Mouse (Mus musculus): ENCODE measurements around the gene 4931428F04Rik. TPM values are rescaled to one million over a fixed set of nuclear protein-coding genes. Genes with fewer than 3 reads are reported as not detected.
"Not testable (repeated sequence)": the region's sequence is repeated elsewhere in the genome, so short reads cannot be mapped to it uniquely, and the experiment has no call there.

Gene 4931428F04Rik
- polyA plus RNA-seq, 1 experiment from 2014 or later, result 14.5 TPM

- no peak overlapping the region for H3K4me3 ChIP-seq (replicated peaks)
- no peak for ATAC-seq (ENCODE audit: insufficient number of reproducible peaks, low FRiP score, low TSS enrichment, low read depth)
- no peak overlapping the region for H3K27ac ChIP-seq (replicated peaks)
- H3K9me3 ChIP-seq (replicated peaks), result no peaks in the 10 kb centered on the region
- 63% methylated on average over 11 of the region's 11 CpGs for WGBS
- peaks cover 6% of the 10 kb centered on the region for H3K27me3 ChIP-seq
- H3K36me3 ChIP-seq, result peaks cover 9% of the 10 kb centered on the region
- H3K4me1 ChIP-seq, result peaks cover 25% of the 10 kb centered on the region
- no peak overlapping the region for H3K9ac ChIP-seq
- H3K4me2 ChIP-seq (replicated peaks), result no peak overlapping the region
These were observed 5.6 kb upstream of the 4931428F04Rik start for GRCm38 (mm10) chr8:105295256-105295655.

DNA sequence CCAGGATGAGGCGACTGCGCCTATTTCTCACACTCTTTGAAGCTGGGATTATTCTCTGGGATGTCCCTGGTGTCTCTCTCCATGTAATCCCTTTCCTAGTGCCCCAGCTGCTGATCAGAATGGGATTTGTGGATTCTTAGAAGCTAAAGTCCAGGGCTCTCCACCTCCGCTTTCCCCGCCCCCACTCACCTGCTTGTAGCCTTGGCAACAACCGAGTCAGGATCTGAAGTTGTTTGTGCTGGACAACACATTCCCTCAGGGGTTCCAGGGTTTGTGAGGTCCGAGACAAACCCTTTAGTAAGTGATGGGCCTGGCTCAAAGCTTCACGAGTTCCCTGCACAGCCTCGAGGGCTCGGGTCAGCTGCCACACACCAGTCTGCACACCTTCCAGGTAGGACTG lies 5.1 kb upstream of the 4931428F04Rik start:
- Histone ChIP-seq H3K27ac (replicated peaks) (no peak overlapping the region), H3K4me2 (replicated peaks) (no peak overlapping the region), H3K4me3 (replicated peaks) (no peak overlapping the region), H3K4me1 (peaks cover 29% of the 10 kb centered on the region), H3K9ac (no peak overlapping the region), H3K27me3 (peaks cover 11% of the 10 kb centered on the region), H3K36me3 (peaks cover 4% of the 10 kb centered on the region), H3K9me3 (replicated peaks) (no peaks in the 10 kb centered on the region)
- no peak for ATAC-seq (ENCODE audit: insufficient number of reproducible peaks, low FRiP score, low TSS enrichment, low read depth)
- 57% methylated on average over 9 of the region's 9 CpGs for WGBS

GRCm38 (mm10) chr8:105293405-105293804 lies 3.7 kb upstream of the 4931428F04Rik start:
- WGBS, result 64% methylated on average over 19 of the region's 19 CpGs
- H3K27me3 ChIP-seq, result peaks cover 12% of the 10 kb centered on the region
- H3K4me1 ChIP-seq, result peaks cover 33% of the 10 kb centered on the region
- H3K4me3 ChIP-seq (replicated peaks), result no peak overlapping the region
- H3K36me3 ChIP-seq, result no peaks in the 10 kb centered on the region
- no peaks in the 10 kb centered on the region for H3K9me3 ChIP-seq (replicated peaks)
- ATAC-seq (ENCODE audit: insufficient number of reproducible peaks, low FRiP score, low TSS enrichment, low read depth), result no peak
- H3K4me2 ChIP-seq (replicated peaks), result no peak overlapping the region
- H3K27ac ChIP-seq (replicated peaks), result no peak overlapping the region
- no peak overlapping the region for H3K9ac ChIP-seq

DNA sequence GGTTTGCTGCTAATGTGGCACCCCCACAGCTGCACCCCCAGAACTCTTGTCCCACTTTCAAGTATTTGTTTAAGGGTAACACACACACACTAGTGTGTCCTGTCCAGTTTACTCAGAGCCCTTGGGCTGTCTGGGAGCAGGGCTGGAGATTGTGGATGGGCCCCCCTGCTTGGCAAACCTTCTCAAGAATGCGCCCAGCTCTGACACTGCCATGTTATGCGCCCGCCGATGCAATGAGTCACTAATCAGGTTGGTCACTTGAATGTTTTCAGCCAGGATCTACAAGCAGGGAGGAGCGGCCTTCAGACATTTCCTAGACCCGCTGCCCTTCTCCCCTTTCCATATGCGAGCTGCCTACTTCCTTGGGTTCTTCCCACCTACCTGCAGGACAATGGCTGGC lies 2.8 kb upstream of the 4931428F04Rik start:
- Histone ChIP-seq H3K9me3 (replicated peaks) (no peaks in the 10 kb centered on the region), H3K9ac (no peak overlapping the region), H3K27me3 (peaks cover 12% of the 10 kb centered on the region), H3K4me2 (replicated peaks) (no peak overlapping the region), H3K4me1 (peaks cover 33% of the 10 kb centered on the region), H3K27ac (replicated peaks) (no peak overlapping the region), H3K4me3 (replicated peaks) (no peak overlapping the region), H3K36me3 (no peaks in the 10 kb centered on the region)
- WGBS, result 65% methylated on average over 7 of the region's 7 CpGs
- ATAC-seq (ENCODE audit: insufficient number of reproducible peaks, low FRiP score, low TSS enrichment, low read depth), result no peak

GRCm38 (mm10) chr8:105291802-105292201 lies 2.1 kb upstream of the 4931428F04Rik start:
- H3K9me3 ChIP-seq (replicated peaks); H3K9ac ChIP-seq; H3K4me2 ChIP-seq (replicated peaks); ATAC-seq (ENCODE audit: insufficient number of reproducible peaks, low FRiP score, low TSS enrichment, low read depth); H3K36me3 ChIP-seq; H3K27ac ChIP-seq (replicated peaks); H3K4me3 ChIP-seq (replicated peaks): not testable (repeated sequence)
- Histone ChIP-seq H3K27me3 (peaks cover 12% of the 10 kb centered on the region), H3K4me1 (peaks cover 28% of the 10 kb centered on the region)
- 64% methylated on average over 3 of the region's 3 CpGs for WGBS

DNA sequence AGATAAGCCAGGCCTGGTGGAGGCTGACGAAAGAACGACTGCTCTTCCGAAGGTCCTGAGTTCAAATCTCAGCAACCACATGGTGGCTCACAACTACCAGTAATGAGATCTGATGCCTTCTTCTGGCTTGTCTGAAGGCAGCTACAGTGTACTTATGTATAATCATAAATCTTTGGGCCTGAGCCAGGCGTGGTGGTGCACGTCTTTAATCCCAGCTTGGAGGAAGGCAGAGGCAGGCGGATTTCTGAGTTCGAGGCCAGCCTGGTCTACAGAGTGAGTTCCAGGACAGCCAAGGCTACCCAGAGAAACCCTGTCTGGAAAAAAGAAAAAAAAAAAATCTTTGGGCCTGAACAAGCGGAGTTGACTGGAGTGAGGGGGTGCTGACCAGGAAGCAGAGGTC lies 1.7 kb upstream of the 4931428F04Rik start:
- H3K4me2 ChIP-seq (replicated peaks); H3K27ac ChIP-seq (replicated peaks); H3K9ac ChIP-seq; ATAC-seq (ENCODE audit: insufficient number of reproducible peaks, low FRiP score, low TSS enrichment, low read depth); H3K36me3 ChIP-seq; H3K9me3 ChIP-seq (replicated peaks); H3K4me3 ChIP-seq (replicated peaks): not testable (repeated sequence)
- 79% methylated on average over 8 of the region's 8 CpGs for WGBS
- Histone ChIP-seq H3K4me1 (peaks cover 25% of the 10 kb centered on the region), H3K27me3 (peaks cover 12% of the 10 kb centered on the region)

DNA sequence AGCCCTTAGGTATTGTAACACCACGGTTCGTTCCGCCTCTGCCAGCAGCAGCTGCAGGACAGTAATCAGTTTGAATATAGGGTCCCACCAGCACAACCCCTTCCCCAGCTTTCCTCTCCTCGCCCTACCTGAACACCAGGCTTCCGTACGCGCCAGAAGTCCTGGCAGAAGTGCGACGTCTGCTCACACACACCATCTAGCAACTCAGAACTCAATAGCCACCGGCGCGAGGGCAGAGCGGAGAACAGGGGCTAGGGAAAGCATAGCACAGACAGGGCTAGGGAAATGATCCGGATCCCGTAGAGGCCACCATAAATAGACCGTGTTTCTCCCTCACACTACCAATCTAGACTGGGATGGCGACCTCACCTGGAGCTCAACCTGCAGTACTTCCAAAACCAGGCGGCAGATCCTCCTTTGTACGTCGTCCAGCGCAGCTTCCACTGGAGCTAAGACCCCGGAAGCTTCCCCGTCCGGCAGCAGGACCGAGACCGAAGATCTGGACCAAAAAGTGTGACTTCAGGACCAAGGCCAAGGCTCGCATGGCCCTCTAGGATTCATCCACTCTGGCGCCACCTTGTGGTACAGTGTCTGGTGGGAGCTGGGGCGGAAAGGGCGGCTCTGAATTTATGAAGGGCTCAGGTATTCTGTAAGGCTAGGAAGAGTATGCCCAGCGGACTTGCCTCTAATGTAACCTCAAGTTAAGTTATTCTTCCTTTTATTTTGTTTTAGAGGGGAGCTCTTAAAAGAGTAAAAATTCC lies 1.1 kb upstream of the 4931428F04Rik start:
- Histone ChIP-seq H3K4me2 (replicated peaks) (peak overlapping the region; percentile 90), H3K9me3 (replicated peaks) (no peaks in the 10 kb centered on the region), H3K36me3 (no peaks in the 10 kb centered on the region), H3K27ac (replicated peaks) (no peak overlapping the region), H3K4me1 (peaks cover 25% of the 10 kb centered on the region), H3K27me3 (peaks cover 12% of the 10 kb centered on the region), H3K9ac (no peak overlapping the region), H3K4me3 (replicated peaks) (peak overlapping the region; percentile 65)
- 6% methylated on average over 31 of the region's 31 CpGs for WGBS
- no peak for ATAC-seq (ENCODE audit: insufficient number of reproducible peaks, low FRiP score, low TSS enrichment, low read depth)

GRCm38 (mm10) chr8:105288958-105289732 lies 519 bp downstream of the 4931428F04Rik start:
- no peaks in the 10 kb centered on the region for H3K36me3 ChIP-seq
- peak overlapping the region; percentile 90 for H3K27ac ChIP-seq (replicated peaks)
- under 1% methylated on average over 53 of the region's 53 CpGs for WGBS
- H3K4me3 ChIP-seq (replicated peaks), result peak overlapping the region; percentile 65
- peaks cover 12% of the 10 kb centered on the region for H3K27me3 ChIP-seq
- peak; percentile 88 for ATAC-seq (ENCODE audit: insufficient number of reproducible peaks, low FRiP score, low TSS enrichment, low read depth)
- H3K4me2 ChIP-seq (replicated peaks), result peak overlapping the region; percentile 90
- no peaks in the 10 kb centered on the region for H3K9me3 ChIP-seq (replicated peaks)
- peaks cover 25% of the 10 kb centered on the region for H3K4me1 ChIP-seq
- peak overlapping the region; percentile 46; the same call in 1 of the 2 replicates for H3K9ac ChIP-seq

DNA sequence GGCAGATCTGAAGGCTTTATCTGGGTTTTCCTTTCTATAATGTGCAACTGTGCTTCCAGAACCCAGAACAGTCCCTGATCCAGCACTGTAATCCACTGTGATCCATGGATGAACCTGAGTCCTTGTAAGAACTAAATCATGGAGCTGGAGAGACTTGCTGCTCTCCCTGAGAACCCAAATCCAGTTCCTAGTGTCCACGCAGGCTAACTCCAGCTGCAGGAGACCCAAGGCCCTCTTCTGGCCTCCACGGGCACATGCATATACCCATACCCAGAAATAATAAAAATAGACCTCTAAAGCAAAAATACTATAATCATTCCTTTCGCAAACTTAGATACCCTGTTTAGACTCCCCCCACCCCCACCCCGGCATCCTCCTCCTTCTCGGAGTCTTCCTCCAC lies 1.4 kb downstream of the 4931428F04Rik start:
- H3K36me3 ChIP-seq, result no peaks in the 10 kb centered on the region
- peak overlapping the region; percentile 65 for H3K4me3 ChIP-seq (replicated peaks)
- ATAC-seq (ENCODE audit: insufficient number of reproducible peaks, low FRiP score, low TSS enrichment, low read depth), result no peak
- H3K4me1 ChIP-seq, result peaks cover 26% of the 10 kb centered on the region
- peaks cover 12% of the 10 kb centered on the region for H3K27me3 ChIP-seq
- no peaks in the 10 kb centered on the region for H3K9me3 ChIP-seq (replicated peaks)
- WGBS, result 88% methylated on average over 5 of the region's 5 CpGs
- H3K4me2 ChIP-seq (replicated peaks), result peak overlapping the region; percentile 90; the same call in 1 of the 2 replicates
- H3K9ac ChIP-seq, result no peak overlapping the region
- H3K27ac ChIP-seq (replicated peaks), result no peak overlapping the region

GRCm38 (mm10) chr8:105286907-105287306 lies 2.8 kb downstream of the 4931428F04Rik start:
- no peak for ATAC-seq (ENCODE audit: insufficient number of reproducible peaks, low FRiP score, low TSS enrichment, low read depth)
- no peak overlapping the region for H3K4me2 ChIP-seq (replicated peaks)
- H3K36me3 ChIP-seq, result 0 out of 2 replicates have a peak, but pooled peaks cover 12% of the 10 kb centered on the region
- no peak overlapping the region for H3K27ac ChIP-seq (replicated peaks)
- 82% methylated on average over 4 of the region's 4 CpGs for WGBS
- no peak overlapping the region for H3K9ac ChIP-seq
- H3K27me3 ChIP-seq, result peaks cover 12% of the 10 kb centered on the region
- no peak overlapping the region for H3K4me3 ChIP-seq (replicated peaks)
- no peaks in the 10 kb centered on the region for H3K9me3 ChIP-seq (replicated peaks)
- peaks cover 29% of the 10 kb centered on the region for H3K4me1 ChIP-seq

DNA sequence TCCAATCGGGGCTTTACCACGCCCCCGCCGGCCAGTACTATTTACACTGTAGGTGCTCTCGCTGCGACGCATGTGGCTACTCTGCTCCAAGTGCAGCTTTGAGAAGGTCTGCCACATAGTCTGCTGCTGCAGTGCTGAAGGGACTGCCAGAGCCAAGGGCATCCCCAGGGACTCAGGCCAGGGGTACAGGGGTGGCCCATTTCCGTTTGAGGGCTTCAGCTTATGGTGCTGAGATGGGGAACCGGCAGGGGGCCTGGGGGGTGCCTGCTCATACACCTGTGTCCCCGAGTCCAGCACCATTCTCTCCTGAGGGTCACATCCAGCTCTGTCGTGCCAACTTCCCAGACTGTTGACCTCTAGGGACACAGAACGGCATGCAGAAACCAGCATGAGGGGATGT lies 4.2 kb downstream of the 4931428F04Rik start:
- WGBS, result 42% methylated on average over 12 of the region's 12 CpGs
- Histone ChIP-seq H3K36me3 (peaks cover 20% of the 10 kb centered on the region; the same call in 1 of the 2 replicates), H3K27ac (replicated peaks) (no peak overlapping the region), H3K4me2 (replicated peaks) (no peak overlapping the region), H3K4me1 (peaks cover 25% of the 10 kb centered on the region), H3K27me3 (peaks cover 9% of the 10 kb centered on the region), H3K9ac (no peak overlapping the region), H3K9me3 (replicated peaks) (no peaks in the 10 kb centered on the region), H3K4me3 (replicated peaks) (no peak overlapping the region)
- no peak for ATAC-seq (ENCODE audit: insufficient number of reproducible peaks, low FRiP score, low TSS enrichment, low read depth)

All from embryonic facial prominence, embryonic 15.5 days (tissue).